Mouse (Mus musculus): ENCODE data around the gene Cox6b2. TPM values are rescaled to one million over a fixed set of nuclear protein-coding genes. Genes with fewer than 3 reads are reported as not detected.
A peak's percentile ranks its signal among the peaks of the same experiment; 100 is the strongest.

Gene Cox6b2
- polyA plus RNA-seq, 1 experiment from 2014 or later = 68.7 TPM

DNA sequence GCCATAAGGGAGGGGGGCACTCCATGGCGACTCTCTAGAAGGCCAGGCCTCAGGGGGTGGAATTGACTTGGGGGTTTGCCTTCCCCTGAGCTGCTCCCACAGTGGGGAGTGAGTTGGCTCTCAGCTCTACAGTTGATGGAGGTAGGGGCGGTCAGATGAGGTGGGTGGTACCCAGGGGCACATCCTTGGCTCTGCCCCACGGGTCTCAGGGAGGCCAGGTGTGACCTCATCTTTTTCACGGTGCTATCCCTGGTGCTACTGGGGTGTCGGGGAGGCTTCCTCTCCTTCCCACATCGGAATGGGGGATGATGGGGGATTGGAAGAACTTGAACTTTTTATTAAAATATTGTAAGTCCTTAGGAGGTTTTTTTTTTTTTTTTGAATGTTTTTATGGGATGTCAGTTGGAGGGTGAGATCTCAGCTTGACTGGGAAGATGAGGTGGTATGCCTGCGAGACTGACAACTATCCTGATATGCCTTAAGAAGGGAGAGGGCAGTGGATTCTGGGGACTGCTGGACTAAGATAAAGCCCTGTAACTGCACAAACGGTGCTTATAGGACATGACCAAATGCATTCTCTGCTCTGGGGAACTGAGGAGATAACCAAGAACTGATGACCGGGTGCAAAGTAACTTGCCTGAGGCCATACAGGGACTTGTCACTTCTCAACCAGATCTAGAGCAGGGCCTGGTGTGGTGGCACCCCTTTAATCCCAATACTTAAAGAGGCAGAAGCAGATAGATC lies 5.6 kb downstream of the Cox6b2 start:
- no peaks in the 10 kb centered on the region for H3K27me3 ChIP-seq (ENCODE audit: insufficient read depth, low read length)
- no peaks in the 10 kb centered on the region for H3K9me3 ChIP-seq (ENCODE audit: low read length)
- peaks cover 45% of the 10 kb centered on the region for H3K36me3 ChIP-seq (replicated peaks; ENCODE audit: insufficient read depth, low read length)
- peak overlapping the region; percentile 85 for H3K27ac ChIP-seq (ENCODE audit: low read depth)
- TF ChIP-seq CTCF (IDR thresholded peaks at IDR 0.05; ENCODE audit: low read depth) (no peak), EP300 (IDR thresholded peaks at IDR 0.05; ENCODE audit: low read depth) (peak; percentile 95)
- peak overlapping the region; percentile 47 for H3K4me2 ChIP-seq (ENCODE audit: low read depth, low read length)
- 63% methylated on average over 9 of the region's 9 CpGs for WGBS (ENCODE audit: insufficient replicate concordance)
- DNase-seq (peak; percentile 29), ATAC-seq (peak; percentile 62)
- H3K4me3 ChIP-seq (ENCODE audit: low read depth, low read length) = no peak overlapping the region
- peak overlapping the region; percentile 36 for H3K9ac ChIP-seq (replicated peaks)
- peaks cover 67% of the 10 kb centered on the region for H3K4me1 ChIP-seq (ENCODE audit: insufficient read depth)

DNA sequence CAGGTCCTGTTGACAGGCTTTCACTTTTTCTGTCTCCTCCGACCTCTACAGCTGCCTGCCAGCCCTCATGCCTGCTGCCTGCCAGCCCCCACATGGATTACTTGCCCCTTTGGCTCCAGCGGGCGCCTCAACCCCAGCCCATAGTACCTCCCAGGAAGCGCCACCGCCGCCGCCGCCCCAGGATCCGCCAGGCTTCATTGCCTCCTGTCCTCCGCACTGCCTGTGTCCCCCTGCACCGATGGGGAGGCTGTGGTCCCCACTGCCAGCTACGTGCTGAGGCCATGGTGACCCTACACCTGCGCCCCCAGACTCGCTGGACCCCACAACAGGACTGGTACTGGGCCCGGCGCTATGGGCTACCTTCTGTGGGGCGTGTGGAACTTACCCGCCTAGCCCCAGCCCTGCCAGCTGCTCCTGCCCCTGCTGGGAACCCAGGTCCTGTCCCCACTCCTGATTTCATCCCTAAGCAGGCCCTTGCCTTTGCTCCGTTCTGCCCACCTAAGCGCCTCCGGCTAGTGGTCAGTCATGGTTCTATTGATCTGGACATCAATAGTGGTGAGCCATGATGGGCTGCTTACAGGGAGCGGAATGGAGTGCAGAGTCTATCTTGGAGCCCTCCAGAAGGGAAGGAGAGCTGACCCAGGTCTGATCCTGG lies 6.4 kb downstream of the Cox6b2 start:
- no peak overlapping the region for H3K4me3 ChIP-seq (ENCODE audit: low read depth, low read length)
- H3K27me3 ChIP-seq (ENCODE audit: insufficient read depth, low read length) = no peaks in the 10 kb centered on the region
- peaks cover 67% of the 10 kb centered on the region for H3K4me1 ChIP-seq (ENCODE audit: insufficient read depth)
- WGBS (ENCODE audit: insufficient replicate concordance) = 90% methylated on average over 22 of the region's 22 CpGs
- DNase-seq (no peak), ATAC-seq (no peak)
- no peaks in the 10 kb centered on the region for H3K9me3 ChIP-seq (ENCODE audit: low read length)
- TF ChIP-seq EP300 (IDR thresholded peaks at IDR 0.05; ENCODE audit: low read depth) (no peak), CTCF (IDR thresholded peaks at IDR 0.05; ENCODE audit: low read depth) (no peak)
- H3K4me2 ChIP-seq (ENCODE audit: low read depth, low read length) = peak overlapping the region; percentile 47
- peak overlapping the region; percentile 36 for H3K9ac ChIP-seq (replicated peaks)
- peak overlapping the region; percentile 85 for H3K27ac ChIP-seq (ENCODE audit: low read depth)
- peaks cover 48% of the 10 kb centered on the region for H3K36me3 ChIP-seq (replicated peaks; ENCODE audit: insufficient read depth, low read length)

DNA sequence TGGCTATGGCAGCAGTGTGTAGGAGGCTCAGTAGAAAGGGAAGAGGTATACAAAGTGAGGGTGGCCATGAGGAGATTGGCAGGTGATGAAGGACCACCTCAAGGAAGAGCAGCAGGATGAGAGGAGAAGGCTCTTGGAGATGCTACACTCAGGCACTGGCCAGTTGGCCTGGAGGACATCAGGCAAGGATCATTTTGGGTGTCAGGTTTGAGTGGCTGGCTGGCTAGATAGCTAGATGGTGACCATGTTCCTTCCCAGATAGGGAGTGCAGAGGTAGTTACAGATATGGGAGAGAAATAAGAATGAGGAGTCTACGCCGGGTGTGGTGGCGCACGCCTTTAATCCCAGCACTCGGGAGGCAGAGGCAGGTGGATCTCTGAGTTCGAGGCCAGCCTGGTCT lies 8.0 kb downstream of the Cox6b2 start:
- Histone ChIP-seq H3K27me3 (ENCODE audit: insufficient read depth, low read length) (no peaks in the 10 kb centered on the region), H3K9me3 (ENCODE audit: low read length) (no peaks in the 10 kb centered on the region), H3K4me2 (ENCODE audit: low read depth, low read length) (no peak overlapping the region), H3K36me3 (replicated peaks; ENCODE audit: insufficient read depth, low read length) (peaks cover 46% of the 10 kb centered on the region), H3K4me3 (ENCODE audit: low read depth, low read length) (no peak overlapping the region), H3K27ac (ENCODE audit: low read depth) (peak overlapping the region; percentile 94), H3K9ac (replicated peaks) (no peak overlapping the region), H3K4me1 (ENCODE audit: insufficient read depth) (peaks cover 71% of the 10 kb centered on the region)
- whole genome bisulfite sequencing (ENCODE audit: insufficient replicate concordance) = 84% methylated on average over 5 of the region's 6 CpGs
- DNase-seq (no peak), ATAC-seq (no peak)
- TF ChIP-seq EP300 (IDR thresholded peaks at IDR 0.05; ENCODE audit: low read depth) (peak; percentile 43; the same call in 1 of the 2 replicates), CTCF (IDR thresholded peaks at IDR 0.05; ENCODE audit: low read depth) (no peak)

DNA sequence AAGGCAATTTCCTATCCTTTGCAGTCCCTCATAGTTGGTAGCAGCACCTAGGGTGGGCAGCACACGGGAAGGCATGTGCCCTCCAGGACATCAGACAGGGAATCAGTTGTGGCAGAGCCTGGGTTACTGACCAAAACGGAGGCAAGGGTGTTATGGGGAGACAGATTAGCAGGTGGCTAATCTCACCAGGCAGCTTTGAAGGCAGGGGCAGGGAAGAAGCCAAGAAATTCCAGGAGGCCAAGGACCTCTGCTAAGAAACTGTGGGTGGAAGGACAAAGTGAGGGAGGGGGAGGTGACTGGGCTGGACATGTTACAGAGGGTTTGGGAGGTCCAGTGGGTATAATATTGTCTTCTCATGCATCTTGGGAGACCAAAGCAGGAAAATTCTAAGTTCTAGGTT lies 9.5 kb downstream of the Cox6b2 start:
- Histone ChIP-seq H3K9me3 (ENCODE audit: low read length) (no peaks in the 10 kb centered on the region), H3K4me2 (ENCODE audit: low read depth, low read length) (peak overlapping the region; percentile 96), H3K27ac (ENCODE audit: low read depth) (peak overlapping the region; percentile 94), H3K9ac (replicated peaks) (peak overlapping the region; percentile 89), H3K4me1 (ENCODE audit: insufficient read depth) (peaks cover 71% of the 10 kb centered on the region), H3K27me3 (ENCODE audit: insufficient read depth, low read length) (no peaks in the 10 kb centered on the region), H3K36me3 (replicated peaks; ENCODE audit: insufficient read depth, low read length) (peaks cover 46% of the 10 kb centered on the region), H3K4me3 (ENCODE audit: low read depth, low read length) (peak overlapping the region; percentile 96)
- 37% methylated on average over 2 of the region's 2 CpGs for WGBS (ENCODE audit: insufficient replicate concordance)
- DNase-seq = peak; percentile 51
- ATAC-seq = no peak
- peak; percentile 93 for TF ChIP-seq EP300 (IDR thresholded peaks at IDR 0.05; ENCODE audit: low read depth)
- TF ChIP-seq CTCF (IDR thresholded peaks at IDR 0.05; ENCODE audit: low read depth) = no peak

DNA sequence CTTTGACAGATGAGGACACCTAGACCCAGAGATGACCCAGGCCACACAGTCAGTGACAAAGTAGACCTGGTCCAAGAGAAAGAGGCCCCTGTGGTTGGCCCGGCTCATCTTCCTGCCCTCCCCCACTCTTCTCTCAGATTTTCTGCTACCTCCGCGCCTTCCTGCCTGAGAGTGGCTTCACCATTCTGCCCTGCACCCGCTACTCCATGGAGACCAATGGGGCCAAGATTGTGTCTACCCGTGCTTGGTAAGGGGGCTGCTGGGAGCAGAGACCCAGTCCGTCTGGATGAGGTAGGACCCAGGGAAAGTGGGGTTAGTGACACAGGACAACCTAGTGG lies 10.4 kb downstream of the Cox6b2 start:
- H3K4me3 ChIP-seq (ENCODE audit: low read depth, low read length) = peak overlapping the region; percentile 96
- H3K27me3 ChIP-seq (ENCODE audit: insufficient read depth, low read length) = no peaks in the 10 kb centered on the region
- H3K9me3 ChIP-seq (ENCODE audit: low read length) = no peaks in the 10 kb centered on the region
- ATAC-seq = no peak
- 79% methylated on average over 6 of the region's 6 CpGs for WGBS (ENCODE audit: insufficient replicate concordance)
- peaks cover 46% of the 10 kb centered on the region for H3K36me3 ChIP-seq (replicated peaks; ENCODE audit: insufficient read depth, low read length)
- H3K27ac ChIP-seq (ENCODE audit: low read depth) = peak overlapping the region; percentile 94
- H3K4me1 ChIP-seq (ENCODE audit: insufficient read depth) = peaks cover 62% of the 10 kb centered on the region
- H3K9ac ChIP-seq (replicated peaks) = peak overlapping the region; percentile 89
- H3K4me2 ChIP-seq (ENCODE audit: low read depth, low read length) = peak overlapping the region; percentile 96
- no peak for DNase-seq
- TF ChIP-seq EP300 (IDR thresholded peaks at IDR 0.05; ENCODE audit: low read depth) (no peak), CTCF (IDR thresholded peaks at IDR 0.05; ENCODE audit: low read depth) (no peak)

DNA sequence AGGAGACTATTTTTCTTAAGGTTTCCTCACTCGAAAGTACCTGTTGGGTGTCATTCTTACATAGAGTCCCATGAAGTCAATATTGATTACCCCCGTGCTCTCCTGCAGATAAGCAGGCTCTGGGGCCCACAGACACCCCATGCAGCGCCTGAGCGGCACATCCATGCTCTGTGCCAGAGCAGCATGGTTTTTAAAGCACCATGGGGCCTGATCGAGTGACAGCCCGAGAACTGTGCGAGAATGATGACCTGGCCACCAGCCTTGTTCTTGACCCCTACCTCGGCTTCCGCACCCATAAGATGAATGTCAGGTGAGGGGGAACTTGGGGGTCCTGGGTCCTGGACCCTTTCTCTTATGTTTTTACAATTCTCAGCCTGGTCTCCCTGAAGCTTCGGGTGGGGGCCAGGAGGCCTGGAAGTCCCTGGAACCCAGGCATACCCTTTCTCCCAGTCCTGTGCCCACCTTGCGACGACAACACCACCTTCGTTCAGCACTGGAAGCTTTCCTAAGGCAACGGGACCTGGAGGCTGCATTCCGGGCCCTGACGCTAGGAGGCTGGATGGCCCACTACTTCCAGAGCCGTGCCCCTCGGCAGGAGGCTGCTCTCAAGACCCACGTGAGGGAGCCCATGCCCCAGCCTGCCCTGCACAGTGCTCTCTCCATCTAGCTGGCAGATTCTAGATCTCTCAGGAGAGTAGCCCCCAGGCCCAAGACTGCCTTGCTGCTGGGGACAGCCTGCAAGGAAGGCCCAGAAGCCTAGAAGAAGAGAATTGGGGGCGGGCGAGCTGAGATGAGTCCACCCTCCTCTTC lies 11.0 kb downstream of the Cox6b2 start:
- peaks cover 42% of the 10 kb centered on the region for H3K36me3 ChIP-seq (replicated peaks; ENCODE audit: insufficient read depth, low read length)
- peak; percentile 40 for DNase-seq
- peak overlapping the region; percentile 96 for H3K4me3 ChIP-seq (ENCODE audit: low read depth, low read length)
- peak overlapping the region; percentile 96 for H3K4me2 ChIP-seq (ENCODE audit: low read depth, low read length)
- peak overlapping the region; percentile 89 for H3K9ac ChIP-seq (replicated peaks)
- TF ChIP-seq EP300 (IDR thresholded peaks at IDR 0.05; ENCODE audit: low read depth) = no peak
- TF ChIP-seq CTCF (IDR thresholded peaks at IDR 0.05; ENCODE audit: low read depth) = no peak
- peak overlapping the region; percentile 94 for H3K27ac ChIP-seq (ENCODE audit: low read depth)
- 69% methylated on average over 21 of the region's 21 CpGs for WGBS (ENCODE audit: insufficient replicate concordance)
- no peaks in the 10 kb centered on the region for H3K27me3 ChIP-seq (ENCODE audit: insufficient read depth, low read length)
- no peak for ATAC-seq
- no peaks in the 10 kb centered on the region for H3K9me3 ChIP-seq (ENCODE audit: low read length)
- H3K4me1 ChIP-seq (ENCODE audit: insufficient read depth) = peaks cover 57% of the 10 kb centered on the region

Measured in liver, postnatal 0 days (tissue).